Mouse (Mus musculus) thymus, adult 2 months (tissue): ENCODE data around the gene Dpf3.

Source experiments
- CTCF ChIP-seq: fragments of 200-500 bp; IDR thresholded peaks from 2 replicates; pipeline ENCODE4 v1.5.1; 2012; ENCODE audit warnings: mild to moderate bottlenecking, control low read depth, low read length, moderate library complexity, borderline replicate concordance; ENCODE audit not compliant: control insufficient read depth, poor library complexity, insufficient read depth; ENCODE audit errors: extremely low read depth
- POLR2A ChIP-seq: fragments of 200-500 bp; IDR thresholded peaks from 2 replicates; pipeline ENCODE4 v1.6.1; 2012; ENCODE audit warnings: mild to moderate bottlenecking, low read length, control low read depth, moderate library complexity; ENCODE audit not compliant: control insufficient read depth, poor library complexity, insufficient read depth; ENCODE audit errors: extremely low read depth

DNA sequence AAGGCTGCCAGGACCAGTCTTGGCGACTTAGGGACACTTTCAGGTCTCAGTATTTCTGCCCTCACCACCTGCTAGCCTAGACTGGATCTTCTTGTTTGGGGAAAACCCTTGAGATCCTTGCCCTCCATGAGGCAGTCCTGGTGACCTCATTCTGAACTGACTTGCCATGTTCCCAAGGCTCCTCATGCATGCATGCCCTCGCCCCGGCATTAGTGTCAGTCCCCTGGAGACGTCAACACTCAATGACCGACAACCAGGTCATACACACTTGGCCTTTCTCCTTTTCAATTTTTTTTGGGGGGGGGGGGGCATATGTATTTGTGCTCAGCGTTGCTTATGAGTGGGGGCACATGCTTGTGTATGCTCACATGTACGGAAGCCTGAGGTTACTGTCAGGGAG, 61.8 kb downstream of the Dpf3 start:
- TF ChIP-seq CTCF (no peak), POLR2A (no peak)
